Mouse (Mus musculus) B cell, adult 62 days (primary cell): ENCODE results near the gene Naxe. TPM values are rescaled to one million over a fixed set of nuclear protein-coding genes. Genes with fewer than 3 reads are reported as not detected.

Experiments used
- total RNA-seq: library from RNA; stranded (reverse); gene quantifications from 4 replicates; pipeline ENCODE4 v1.2.4, GENCODE M21; 2023

The Naxe gene
- total RNA-seq: 23.2 to 29.5 TPM (median 26.4 TPM) in 4 replicates

GRCm38 (mm10) chr3:88057902-88058696 lies at the start of gene Naxe:
Gene Naxe, minus strand, starts transcription at chr3:88058495.

GRCm38 (mm10) chr3:88081345-88082223 lies 23.3 kb upstream of the Naxe start, which contains the start of gene Iqgap3:
Gene Iqgap3, plus strand, starts transcription at chr3:88081971.

GRCm38 (mm10) chr3:88078204-88078603 lies 19.9 kb upstream of the Naxe start, which contains the start of gene Ttc24:
Gene Ttc24, minus strand, starts transcription at chr3:88078304.

DNA sequence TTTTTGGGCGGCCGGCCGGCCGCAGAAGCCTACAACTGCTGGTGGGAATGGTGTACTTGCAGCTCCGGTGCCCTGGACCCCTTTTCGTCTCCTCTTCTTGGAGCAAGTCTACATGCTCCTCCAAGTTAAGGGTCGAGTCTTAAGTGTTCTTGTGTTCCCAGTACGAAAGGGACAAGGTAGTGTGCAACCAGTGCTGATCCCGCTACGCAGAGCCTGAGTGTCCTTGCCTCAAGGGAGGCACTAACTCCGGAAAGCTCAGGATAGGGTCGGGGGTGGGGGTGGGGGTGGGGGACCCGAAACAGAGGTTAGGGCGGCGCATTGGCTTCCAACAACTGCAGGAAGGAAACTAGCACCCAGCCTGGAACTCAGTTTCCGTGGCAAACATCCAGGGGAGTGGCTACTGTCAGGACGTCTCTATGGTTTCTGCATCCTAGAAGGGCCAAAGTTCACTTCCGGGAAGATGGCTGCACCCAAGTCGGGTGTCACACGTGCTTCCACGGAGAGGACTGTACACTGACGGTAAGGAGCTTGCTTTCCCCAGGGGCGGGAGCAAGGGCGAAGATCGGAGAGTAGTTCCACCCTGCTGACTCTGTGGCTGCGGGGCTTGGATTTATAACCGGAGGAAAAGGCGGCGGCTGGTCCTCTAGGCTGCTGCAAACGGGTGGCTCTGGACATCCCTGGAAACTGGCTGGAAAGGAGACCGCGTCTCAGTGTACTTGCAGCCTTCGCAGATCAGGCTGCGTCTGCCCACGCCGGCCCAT lies 15.5 kb downstream of the Naxe start, which contains the start of gene Gpatch4:
Gene Gpatch4, plus strand, starts transcription at position 448 of the 761 bp plus-strand sequence.

GRCm38 (mm10) chr3:88027434-88028186 lies 30.7 kb downstream of the Naxe start, which contains the start of gene Hapln2:
Gene Hapln2, minus strand, starts transcription at chr3:88027583.

Other genes starting within 250 kb of the Naxe start
- 21.5 to 26.1 TPM (median 23.9 TPM) in 4 replicates for gene Pear1, start 234.2 kb downstream of the Naxe start, total RNA-seq
- 25.2 to 31.8 TPM (median 27.6 TPM) in 4 replicates for gene Sh2d2a, start 211.7 kb downstream of the Naxe start, total RNA-seq
- gene Prcc, start 172.9 kb downstream of the Naxe start, total RNA-seq: 53.9 to 58.5 TPM (median 54.9 TPM) in 4 replicates
- 64.9 to 76.1 TPM (median 71.6 TPM) in 4 replicates for gene Hdgf, start 152.2 kb downstream of the Naxe start, total RNA-seq
- 124 to 137 TPM (median 134 TPM) in 4 replicates for gene Mrpl24, start 139.0 kb downstream of the Naxe start, total RNA-seq
- 62.5 to 66.0 TPM (median 64.2 TPM) in 4 replicates for gene Isg20l2, start 128.2 kb downstream of the Naxe start, total RNA-seq
- gene Rrnad1, start 127.8 kb downstream of the Naxe start, total RNA-seq: 28.2 to 36.3 TPM (median 31.4 TPM) in 4 replicates
- 0.63 to 2.6 TPM (median 1.7 TPM) in 4 replicates for gene Crabp2, start 109.8 kb downstream of the Naxe start, total RNA-seq
- not detected in 4 replicates for gene Nes, start 87.4 kb downstream of the Naxe start, total RNA-seq
- not detected in 4 replicates for gene Bcan, start 58.3 kb downstream of the Naxe start, total RNA-seq
- gene Hapln2, start 30.9 kb downstream of the Naxe start, total RNA-seq: not detected in 4 replicates
- 10.8 to 17.6 TPM (median 14.2 TPM) in 4 replicates for gene Gpatch4, start 15.4 kb downstream of the Naxe start, total RNA-seq
- gene Ttc24, start 19.8 kb upstream of the Naxe start, total RNA-seq: not detected in 4 replicates
- gene Iqgap3, start 23.5 kb upstream of the Naxe start, total RNA-seq: 0.15 to 0.55 TPM (median 0.42 TPM) in 4 replicates
- 410 to 458 TPM (median 445 TPM) in 4 replicates for gene Mef2d, start 83.9 kb upstream of the Naxe start, total RNA-seq
- gene Rhbg, start 196.2 kb upstream of the Naxe start, total RNA-seq: not detected in 4 replicates
- gene Gm38392, start 228.7 kb upstream of the Naxe start, total RNA-seq: 0.63 TPM in 1 of 4 replicates, not detected in the others
- 4.0 to 6.9 TPM (median 4.8 TPM) in 4 replicates for gene Tsacc, start 238.5 kb upstream of the Naxe start, total RNA-seq
- 145 to 179 TPM (median 165 TPM) in 4 replicates for gene Cct3, start 238.6 kb upstream of the Naxe start, total RNA-seq